Mouse (Mus musculus) gastrocnemius, adult 18-20 months (tissue): ENCODE results near the gene Tmem89. TPM values are rescaled to one million over a fixed set of nuclear protein-coding genes. Genes with fewer than 3 reads are reported as not detected.

ENCODE experiments used
- DNase-seq: peaks from one replicate; pipeline ENCODE4 v3.0.0; 2021; ENCODE audit warnings: low spot score
- long read RNA-seq, 2 experiments: library from polyadenylated mRNA; stranded (forward); transcript quantifications; one replicate each; pipeline ENCODE4 v2.0.0; 2021
- total RNA-seq, 2 experiments: library from RNA; stranded (reverse); gene quantifications; 2 replicates each; pipeline ENCODE4 v1.2.3; 2021

Tmem89 gene
- not detected for total RNA-seq
- long read RNA-seq, experiment 1, result 0 reads
- long read RNA-seq, experiment 2, result 0 reads

DNA sequence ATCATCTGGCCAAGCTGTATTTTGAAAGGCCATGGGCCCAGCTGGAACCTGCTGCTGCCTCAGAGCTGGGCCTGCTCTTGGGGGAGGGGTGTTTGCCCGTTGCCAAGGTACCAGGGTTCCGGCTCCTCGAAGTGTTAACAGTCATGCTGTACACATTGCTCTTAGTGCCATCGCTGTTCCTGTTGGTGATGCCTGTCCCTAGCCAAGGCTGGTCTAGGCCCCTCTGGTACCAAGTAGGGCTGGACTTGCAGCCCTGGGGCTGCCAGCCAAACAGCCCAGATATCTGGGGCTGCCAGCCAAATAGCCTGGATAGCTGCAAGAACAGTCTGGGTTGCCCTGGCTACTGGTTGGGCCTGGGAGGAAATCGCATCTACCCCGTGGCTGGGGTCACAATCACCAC, at the start of gene Tmem89:
Gene Tmem89, plus strand, starts transcription at position 129 of the 400 bp plus-strand sequence.
- DNase-seq, result no peak

DNA sequence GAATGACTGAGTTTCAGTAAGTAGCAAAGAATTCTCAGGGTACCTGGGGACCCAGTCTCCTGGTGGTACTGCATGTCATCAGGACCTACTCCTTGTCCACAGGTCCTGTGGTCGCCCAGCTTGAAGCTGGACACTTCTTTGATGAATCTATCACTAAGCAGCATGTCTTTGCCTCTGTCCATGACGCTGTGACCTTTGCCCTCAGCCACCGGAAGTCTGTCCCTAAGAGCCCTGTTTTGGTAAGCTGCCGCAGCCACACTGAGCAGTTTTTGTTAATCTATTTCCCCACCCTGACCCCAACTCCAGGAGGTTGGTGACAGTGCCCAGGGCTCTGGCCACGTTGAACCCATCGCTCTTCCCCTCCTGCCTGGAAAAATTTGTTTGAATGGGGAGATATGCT, 2.1 kb upstream of the Tmem89 start:
- no peak for DNase-seq

DNA sequence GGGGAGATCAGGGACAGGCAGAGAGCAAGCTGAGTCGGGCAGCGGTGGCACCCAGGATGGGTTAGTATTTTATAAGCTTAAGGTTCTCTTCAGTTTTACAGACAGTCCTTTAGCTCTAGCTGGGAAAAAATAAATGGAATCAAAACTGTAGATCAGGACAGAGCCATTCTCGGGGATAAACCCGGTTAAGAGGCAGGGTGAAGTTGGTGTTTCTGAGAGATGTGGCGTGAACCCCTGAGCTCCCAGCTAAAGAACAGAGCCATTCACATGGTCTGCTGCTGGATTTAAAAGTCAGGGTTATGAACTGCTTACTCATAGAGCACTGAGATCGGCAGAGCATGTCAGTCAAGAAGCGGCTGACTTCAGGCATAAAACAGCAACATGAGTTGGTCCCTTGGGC, 1.3 kb upstream of the Tmem89 start:
- DNase-seq, result no peak

DNA sequence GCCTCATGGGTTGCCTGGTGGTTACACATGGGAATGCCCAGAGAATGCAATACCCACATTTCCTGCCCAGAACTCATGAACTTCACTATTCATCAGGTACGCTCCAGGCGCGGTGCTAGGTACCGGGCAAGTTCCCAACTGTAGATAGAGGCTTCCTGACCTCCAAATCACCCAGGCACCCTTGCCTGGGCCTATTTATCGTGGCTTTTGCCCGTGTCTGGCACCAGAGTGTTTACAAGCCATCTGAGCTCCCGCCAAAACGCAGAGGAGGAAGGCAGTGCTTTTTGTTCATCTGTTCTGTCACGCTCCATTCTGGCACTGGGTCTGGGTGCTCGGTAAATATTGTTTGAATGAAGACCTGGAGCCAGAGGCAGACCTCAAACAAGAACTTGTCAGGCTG, 798 bp upstream of the Tmem89 start:
- no peak for DNase-seq

DNA sequence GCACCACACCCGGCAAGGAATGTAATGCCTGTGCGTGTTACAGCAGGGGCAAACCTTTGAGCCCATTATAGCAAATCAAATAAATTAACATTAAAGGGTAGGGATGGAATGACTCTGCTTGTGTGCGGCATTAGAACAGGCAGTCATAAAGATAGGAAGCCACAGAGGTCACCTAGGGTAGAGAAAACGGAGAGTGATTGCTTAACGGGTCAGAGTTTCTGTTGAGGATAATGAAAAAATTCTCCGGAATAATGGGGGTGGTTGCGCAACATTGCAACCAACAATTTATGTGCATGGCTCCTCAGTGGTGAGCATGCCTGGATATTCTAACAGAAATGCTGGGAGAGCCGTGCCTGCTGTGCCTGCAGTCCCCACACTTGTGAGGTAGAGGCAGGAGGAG, 11.5 kb downstream of the Tmem89 start:
- no peak for DNase-seq

DNA sequence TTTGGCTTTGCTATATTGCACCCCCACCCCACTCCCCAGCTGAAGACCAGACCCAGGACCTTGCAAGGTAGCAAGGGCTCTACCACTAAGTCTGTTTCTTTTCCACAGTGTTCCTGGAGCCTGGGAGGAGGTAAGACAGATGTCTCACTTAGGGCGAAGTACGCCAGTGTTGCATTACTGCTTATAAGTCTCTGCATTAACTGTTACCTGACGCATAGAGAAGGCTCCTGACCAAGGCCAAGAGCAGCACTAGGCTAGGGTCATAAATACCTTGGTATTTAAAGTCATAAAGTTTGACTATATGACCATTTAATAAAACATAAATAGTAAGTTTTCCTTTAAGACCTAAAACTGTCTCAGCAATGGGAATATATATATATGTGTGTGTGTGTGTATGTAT, 14.0 kb downstream of the Tmem89 start:
- no peak for DNase-seq

DNA sequence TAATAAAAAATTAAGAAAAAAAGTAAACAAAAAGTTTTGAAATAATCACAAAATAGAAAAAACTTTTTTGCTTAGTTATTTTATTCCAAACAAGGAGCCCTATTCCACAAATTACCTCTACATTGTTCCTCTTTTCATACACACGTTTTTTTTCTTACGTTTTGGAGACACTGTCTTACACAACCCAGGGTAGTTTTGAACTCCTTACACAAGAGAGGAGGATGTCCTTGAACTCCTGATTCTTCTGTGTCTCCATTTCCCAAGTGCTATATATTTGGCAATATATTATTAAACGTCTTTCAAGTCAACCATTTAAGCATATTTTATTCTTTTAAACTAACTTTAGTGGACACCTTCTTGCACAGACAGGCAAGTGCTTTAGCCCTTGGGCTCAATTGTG, 21.6 kb downstream of the Tmem89 start:
- no peak for DNase-seq

DNA sequence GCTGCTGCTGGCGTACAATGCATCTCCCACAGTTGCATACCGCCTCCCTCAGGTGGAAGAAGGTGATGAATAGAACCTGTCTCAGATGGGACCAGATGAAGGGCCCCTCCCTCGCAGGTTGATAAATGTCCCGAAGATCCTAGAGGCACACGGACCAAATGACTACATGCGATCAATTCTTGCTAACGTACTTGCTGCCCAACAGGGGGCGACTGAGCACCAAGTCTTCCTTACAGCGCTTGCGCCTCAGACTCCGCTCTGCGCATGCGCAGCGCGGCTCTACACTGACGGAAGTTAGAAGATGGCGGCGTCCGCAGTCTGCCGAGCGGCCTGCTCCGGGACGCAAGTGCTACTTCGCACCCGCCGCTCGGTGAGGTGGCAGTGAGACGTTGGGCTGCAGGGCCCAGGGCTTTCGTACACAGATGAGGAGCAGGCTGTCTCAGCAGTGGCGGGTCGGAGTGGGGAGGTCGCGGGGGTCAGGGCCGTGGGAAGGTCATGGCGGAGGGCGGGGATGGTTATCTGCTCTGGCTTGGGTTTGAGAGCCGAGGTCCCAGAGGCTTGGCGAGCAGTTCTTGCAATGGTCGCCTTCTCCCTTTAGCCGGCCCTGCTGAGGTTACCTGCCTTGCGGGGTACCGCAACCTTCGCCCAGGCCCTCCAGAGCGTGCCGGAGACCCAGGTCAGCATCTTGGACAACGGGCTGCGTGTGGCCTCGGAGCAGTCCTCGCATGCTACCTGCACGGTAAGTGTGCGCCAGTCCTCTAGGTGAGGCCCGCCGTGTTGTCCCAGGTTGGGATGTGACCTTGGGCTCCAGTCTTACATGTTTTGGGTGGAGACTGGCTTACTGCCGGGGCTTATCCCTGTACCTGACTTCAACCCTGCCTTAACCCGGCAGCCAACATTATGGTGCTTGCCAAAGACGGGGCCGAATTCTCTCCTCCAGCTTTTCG, 22.3 kb downstream of the Tmem89 start, which contains the start of gene Uqcrc1:
Gene Uqcrc1, plus strand, starts transcription at position 216 of the 947 bp plus-strand sequence.
- DNase-seq, result peak; percentile 95

DNA sequence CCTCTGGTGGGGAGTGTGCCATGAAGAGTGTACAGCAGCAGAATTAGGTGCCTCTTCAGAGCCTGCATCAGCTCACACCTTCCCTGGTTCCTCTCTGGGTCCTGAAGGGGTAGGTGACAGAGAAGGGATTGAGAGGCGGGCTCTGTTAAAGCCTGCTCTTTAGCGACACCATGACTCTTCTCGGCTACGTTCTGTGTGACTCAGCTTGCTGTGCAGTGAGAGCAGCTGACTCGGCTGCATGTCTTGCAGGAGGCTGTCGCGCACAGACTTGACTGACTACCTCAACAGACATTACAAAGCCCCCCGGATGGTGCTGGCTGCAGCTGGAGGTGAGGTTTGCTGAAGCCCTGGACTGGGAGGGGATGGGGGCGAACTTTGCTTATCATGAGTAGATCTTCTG, 30.7 kb downstream of the Tmem89 start:
- DNase-seq, result no peak

DNA sequence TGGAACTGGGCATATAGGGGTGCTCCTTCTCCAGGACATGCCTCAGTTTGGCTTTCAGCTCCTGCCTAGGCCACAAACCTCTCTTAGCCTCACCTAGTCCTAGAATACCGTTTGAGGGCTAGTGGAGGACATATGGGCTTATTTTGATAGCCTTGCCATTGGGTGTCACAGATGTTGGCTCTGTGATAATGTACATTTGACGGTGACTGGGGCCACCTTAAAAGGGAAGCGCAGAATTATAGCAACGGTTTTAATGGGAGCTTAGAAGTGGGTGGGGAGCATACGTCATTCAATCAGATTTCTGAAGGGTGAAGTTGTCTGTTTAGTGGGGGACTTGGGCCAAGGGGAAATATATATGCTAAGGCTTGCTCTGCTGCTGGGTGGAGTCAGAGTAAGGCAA, 31.2 kb downstream of the Tmem89 start:
- DNase-seq, result no peak

DNA sequence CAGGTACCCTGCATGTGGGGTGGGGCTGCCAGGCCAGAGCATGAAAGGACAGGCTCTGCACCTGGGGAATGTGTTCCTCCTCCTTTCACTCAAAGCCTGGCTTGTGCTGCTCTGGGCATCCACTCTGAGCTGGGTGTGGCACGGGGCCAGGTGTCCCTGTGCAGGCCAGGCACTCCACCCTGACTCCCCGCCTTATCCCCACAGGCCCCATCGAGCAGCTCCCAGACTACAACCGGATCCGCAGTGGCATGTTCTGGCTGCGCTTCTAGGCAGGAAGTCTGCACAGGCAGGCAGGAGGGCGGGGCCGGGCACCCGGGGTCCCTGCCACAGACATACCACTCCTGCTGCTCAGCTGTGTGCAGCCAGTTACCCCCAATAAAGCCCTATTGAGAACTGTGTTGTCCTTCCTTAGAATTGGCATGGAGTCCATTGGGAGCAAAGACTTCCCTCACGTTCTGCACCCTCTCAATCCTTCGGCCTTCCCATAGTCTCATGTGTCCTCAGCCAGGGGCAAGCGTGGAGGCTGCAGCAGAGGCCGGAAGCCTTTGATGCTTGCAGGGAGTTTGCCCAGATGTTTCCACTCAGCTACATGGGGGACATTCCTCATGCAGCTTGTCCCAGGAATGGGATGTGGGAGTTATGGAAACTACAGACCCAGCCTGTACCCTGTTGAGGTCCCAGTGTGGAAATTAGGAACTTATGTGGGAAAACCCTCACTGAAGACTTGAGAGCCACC, 35.0 kb downstream of the Tmem89 start:
- DNase-seq, result peak; percentile 56

DNA sequence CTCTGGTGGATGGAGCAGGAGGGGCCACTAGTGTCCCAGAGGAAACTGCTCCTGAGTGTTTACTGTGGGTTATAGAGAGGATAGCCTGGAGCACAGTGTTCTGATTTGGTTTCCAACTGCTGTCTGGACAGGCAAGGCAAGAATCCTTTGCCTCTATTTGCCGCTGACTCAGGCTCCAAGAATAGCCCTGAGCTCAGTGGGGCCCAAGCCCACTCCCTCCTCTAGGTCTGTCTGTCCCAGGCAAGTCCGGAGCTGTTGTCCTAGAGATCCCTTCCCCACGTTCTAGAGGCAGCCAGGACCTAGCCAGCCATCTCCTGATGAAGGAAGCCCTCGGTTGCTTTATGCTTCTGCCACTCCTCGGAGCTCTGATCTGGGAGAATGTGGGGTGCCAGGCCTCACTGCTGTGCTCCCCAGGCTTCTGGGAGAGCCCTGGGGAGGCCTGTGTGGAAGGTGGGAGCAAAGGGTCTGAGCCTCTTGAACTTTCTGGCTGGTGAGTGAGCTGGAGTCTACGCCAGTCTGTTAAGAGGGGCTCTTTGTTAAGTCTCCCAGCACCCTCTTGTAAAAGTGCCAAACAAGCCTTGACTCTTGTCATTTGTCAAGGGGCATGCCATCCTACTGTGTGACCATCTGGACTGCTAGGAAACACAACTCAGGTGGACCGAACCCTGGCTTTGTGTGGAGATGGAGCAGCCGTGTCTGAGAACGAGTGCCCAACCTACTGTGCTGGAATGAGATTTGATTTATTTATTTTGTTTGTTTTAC, 35.7 kb downstream of the Tmem89 start:
- peak; percentile 65 for DNase-seq

DNA sequence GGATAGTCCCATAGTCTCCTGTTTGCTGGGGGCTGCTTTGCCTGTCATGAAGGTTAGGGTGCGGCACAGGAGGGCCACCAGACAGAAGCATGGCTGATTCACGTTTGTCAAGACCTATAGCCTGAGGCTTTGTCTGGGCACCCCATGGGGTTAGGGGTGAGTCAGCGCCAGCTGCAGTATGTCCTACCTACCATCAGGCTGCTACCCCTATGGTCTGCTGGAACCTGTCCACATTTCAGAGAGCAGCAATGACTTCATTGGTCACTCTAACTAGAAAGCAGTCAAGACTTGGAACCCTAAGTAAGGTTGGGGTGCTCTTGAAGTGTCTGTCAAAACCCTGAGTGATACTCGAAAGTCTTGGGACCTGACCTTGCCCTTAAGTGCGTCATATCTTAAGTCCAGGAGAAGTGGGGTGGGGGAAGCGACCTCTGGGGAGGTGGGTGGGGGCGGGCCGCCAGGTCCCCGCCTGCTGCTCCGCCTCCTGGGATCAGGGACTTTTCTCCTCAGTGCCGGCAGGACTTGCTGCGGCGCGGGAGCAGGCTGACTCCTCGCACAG, 38.7 kb downstream of the Tmem89 start, which contains the start of gene Col7a1:
Gene Col7a1, plus strand, starts transcription at position 506 of the 556 bp plus-strand sequence.
- no peak for DNase-seq

DNA sequence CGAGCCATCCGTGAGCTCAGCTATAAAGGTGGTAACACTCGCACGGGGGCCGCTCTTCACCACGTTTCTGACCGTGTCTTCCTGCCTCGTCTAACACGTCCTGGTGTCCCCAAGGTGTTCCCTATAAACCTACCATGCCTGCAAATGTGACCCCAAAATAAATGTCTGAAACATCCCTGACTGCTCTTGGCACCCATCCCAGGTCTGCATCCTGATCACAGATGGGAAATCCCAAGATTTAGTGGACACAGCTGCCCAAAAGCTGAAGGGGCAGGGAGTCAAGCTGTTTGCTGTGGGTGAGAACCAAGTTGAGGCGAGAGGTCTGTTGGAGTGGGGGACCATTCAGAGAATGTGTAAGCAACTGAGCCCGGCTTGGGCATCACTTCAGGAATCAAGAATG, 40.8 kb downstream of the Tmem89 start:
- no peak for DNase-seq

DNA sequence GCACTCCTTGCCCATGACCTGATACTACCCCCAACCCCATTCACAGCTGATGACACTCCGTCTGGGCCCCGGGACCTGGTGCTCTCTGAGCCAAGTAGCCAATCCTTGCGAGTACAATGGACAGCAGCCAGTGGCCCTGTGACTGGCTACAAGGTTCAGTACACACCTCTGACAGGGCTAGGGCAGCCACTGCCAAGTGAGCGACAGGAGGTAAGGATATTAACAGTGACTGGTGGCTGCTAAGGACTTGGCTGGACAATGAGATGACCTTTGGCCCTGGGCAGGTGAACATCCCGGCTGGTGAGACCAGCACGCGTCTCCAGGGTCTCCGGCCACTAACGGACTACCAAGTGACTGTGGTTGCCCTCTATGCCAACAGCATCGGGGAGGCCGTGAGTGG, 41.4 kb downstream of the Tmem89 start:
- DNase-seq, result no peak

DNA sequence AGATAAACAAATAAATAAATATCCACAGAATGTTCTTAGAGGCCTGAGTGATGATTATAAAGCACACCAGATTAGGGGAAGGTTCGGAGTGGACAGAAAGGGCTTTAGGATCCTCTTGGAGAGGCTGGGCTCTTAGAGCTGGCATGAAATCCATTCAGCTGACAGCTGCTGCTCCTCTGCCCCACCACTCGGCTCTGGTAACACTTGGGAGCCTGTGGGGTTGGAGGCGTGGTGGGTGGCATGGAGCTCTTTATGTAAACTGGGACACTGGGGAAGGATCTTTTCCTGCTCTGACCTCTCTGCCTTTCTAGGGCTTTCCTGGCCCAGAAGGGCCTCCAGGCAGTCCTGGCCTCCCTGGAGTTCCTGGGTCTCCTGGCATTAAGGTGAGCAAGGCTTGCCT, 49.2 kb downstream of the Tmem89 start:
- peak; percentile 12 for DNase-seq

DNA sequence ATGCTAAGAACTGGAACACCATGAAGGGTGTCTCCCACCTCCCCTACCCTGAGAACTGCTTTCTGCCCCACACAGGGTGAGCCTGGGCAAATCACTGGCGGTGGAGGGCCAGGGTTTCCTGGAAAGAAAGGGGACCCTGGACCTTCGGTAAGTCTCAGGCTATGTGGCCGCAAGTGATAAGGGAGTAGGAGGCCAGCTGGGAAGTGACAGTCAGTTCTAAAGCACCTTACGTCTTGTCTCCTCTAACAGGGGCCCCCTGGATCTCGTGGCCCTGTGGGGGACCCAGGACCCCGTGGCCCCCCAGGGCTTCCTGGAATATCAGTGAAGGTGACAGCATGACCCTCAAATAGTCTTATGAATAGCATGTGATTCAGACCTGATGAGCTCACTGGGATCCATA, 49.9 kb downstream of the Tmem89 start:
- DNase-seq, result no peak
